Mouse (Mus musculus): ENCODE results near the gene Tmem164.

Tmem164 gene

GRCm38 (mm10) chrX:142717958-142718478 is 36.8 kb downstream of the Tmem164 start:
- no peak for TF ChIP-seq GATA4 (IDR thresholded peaks at IDR 0.05; ENCODE audit: insufficient replicate concordance, low read length)

- no peak for TF ChIP-seq GATA4 (IDR thresholded peaks at IDR 0.05; ENCODE audit: insufficient replicate concordance, low read length)
Observed at GRCm38 (mm10) chrX:142718759-142719158, 37.6 kb downstream of the Tmem164 start.

GRCm38 (mm10) chrX:142721897-142722296 is 40.7 kb downstream of the Tmem164 start:
- no peak for TF ChIP-seq GATA4 (IDR thresholded peaks at IDR 0.05; ENCODE audit: insufficient replicate concordance, low read length)

- no peak for TF ChIP-seq GATA4 (IDR thresholded peaks at IDR 0.05; ENCODE audit: insufficient replicate concordance, low read length)
Observed at GRCm38 (mm10) chrX:142724203-142724602, 43.0 kb downstream of the Tmem164 start.

- TF ChIP-seq GATA4 (IDR thresholded peaks at IDR 0.05; ENCODE audit: insufficient replicate concordance, low read length) = no peak
Observed at GRCm38 (mm10) chrX:142725571-142725970, 44.4 kb downstream of the Tmem164 start.

- no peak for TF ChIP-seq GATA4 (IDR thresholded peaks at IDR 0.05; ENCODE audit: insufficient replicate concordance, low read length)
Observed at GRCm38 (mm10) chrX:142726311-142726710, 45.1 kb downstream of the Tmem164 start.

GRCm38 (mm10) chrX:142727847-142728246 is 46.6 kb downstream of the Tmem164 start:
- no peak for TF ChIP-seq GATA4 (IDR thresholded peaks at IDR 0.05; ENCODE audit: insufficient replicate concordance, low read length)

- no peak for TF ChIP-seq GATA4 (IDR thresholded peaks at IDR 0.05; ENCODE audit: insufficient replicate concordance, low read length)
Observed at GRCm38 (mm10) chrX:142729040-142729439, 47.8 kb downstream of the Tmem164 start.

- TF ChIP-seq GATA4 (IDR thresholded peaks at IDR 0.05; ENCODE audit: insufficient replicate concordance, low read length) = no peak
Observed at GRCm38 (mm10) chrX:142729482-142729881, 48.3 kb downstream of the Tmem164 start.

GRCm38 (mm10) chrX:142737099-142737498 is 55.9 kb downstream of the Tmem164 start:
- no peak for TF ChIP-seq GATA4 (IDR thresholded peaks at IDR 0.05; ENCODE audit: insufficient replicate concordance, low read length)

GRCm38 (mm10) chrX:142737719-142738118 is 56.5 kb downstream of the Tmem164 start:
- TF ChIP-seq GATA4 (IDR thresholded peaks at IDR 0.05; ENCODE audit: insufficient replicate concordance, low read length) = no peak

GRCm38 (mm10) chrX:142747428-142747827 is 66.2 kb downstream of the Tmem164 start:
- TF ChIP-seq GATA4 (IDR thresholded peaks at IDR 0.05; ENCODE audit: insufficient replicate concordance, low read length) = no peak

- no peak for TF ChIP-seq GATA4 (IDR thresholded peaks at IDR 0.05; ENCODE audit: insufficient replicate concordance, low read length)
Observed at GRCm38 (mm10) chrX:142748574-142748973, 67.4 kb downstream of the Tmem164 start.

- no peak for TF ChIP-seq GATA4 (IDR thresholded peaks at IDR 0.05; ENCODE audit: insufficient replicate concordance, low read length)
Observed at GRCm38 (mm10) chrX:142750775-142751174, 69.6 kb downstream of the Tmem164 start.

GRCm38 (mm10) chrX:142755542-142755941 is 74.3 kb downstream of the Tmem164 start:
- TF ChIP-seq GATA4 (IDR thresholded peaks at IDR 0.05; ENCODE audit: insufficient replicate concordance, low read length) = no peak

GRCm38 (mm10) chrX:142760415-142760814 is 79.2 kb downstream of the Tmem164 start:
- no peak for TF ChIP-seq GATA4 (IDR thresholded peaks at IDR 0.05; ENCODE audit: insufficient replicate concordance, low read length)

GRCm38 (mm10) chrX:142763337-142763736 is 82.1 kb downstream of the Tmem164 start:
- no peak for TF ChIP-seq GATA4 (IDR thresholded peaks at IDR 0.05; ENCODE audit: insufficient replicate concordance, low read length)
